Mouse (Mus musculus): Measurements from ENCODE around the gene Foxo1. TPM values are rescaled to one million over a fixed set of nuclear protein-coding genes. Genes with fewer than 3 reads are reported as not detected.

Foxo1 gene
- 123 to 137 TPM (median 128 TPM) in 4 replicates for total RNA-seq (2023; ENCODE audit: inconsistent age)

DNA sequence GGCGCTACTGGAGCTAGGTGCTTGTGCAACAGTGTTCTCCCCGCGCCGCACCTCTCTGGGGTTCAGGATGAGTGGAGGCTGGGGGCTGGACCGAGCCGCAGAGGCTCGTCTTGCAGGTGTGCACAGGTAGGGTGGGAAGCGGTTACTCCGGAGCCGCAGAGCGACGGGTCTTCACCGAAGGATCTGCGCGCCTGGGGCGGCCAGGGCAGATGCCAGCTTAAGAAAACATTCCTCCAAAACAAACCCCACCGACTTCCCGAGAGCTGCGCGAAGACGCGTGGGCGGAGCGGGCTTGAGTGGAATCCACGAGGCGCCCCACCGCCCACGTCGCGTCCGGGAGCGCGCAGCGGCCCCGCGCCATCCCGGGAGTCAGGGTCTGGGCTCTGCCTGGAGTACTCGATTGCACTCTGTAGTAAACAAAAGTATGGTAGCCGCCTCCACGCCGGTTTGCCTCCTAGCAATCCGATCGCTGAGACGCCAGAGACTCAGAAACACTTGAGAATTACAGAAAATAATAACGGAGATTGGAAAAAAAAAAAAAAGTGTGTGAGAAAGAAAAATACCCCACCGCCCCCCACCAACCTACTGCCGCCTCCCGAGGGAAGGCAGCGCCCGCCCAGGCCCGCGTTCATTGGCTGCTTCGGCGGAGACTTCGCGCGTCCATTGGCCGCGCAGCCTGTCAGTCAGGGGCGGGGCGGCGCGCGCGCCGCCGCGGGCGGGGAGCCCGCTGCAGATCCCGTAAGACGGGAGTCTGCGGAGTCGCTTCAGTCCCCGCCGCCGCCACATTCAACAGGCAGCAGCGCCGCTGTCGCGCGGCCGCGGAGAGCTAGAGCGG is at the start of gene Foxo1:
TSS of gene Foxo1 (plus strand) at position 685 of the 835 bp plus-strand sequence.

Other genes with a start within 250 kb of the Foxo1 start
- 9.8 to 10.7 TPM (median 10.0 TPM) in 4 replicates for gene Maml3, start 163.3 kb upstream of the Foxo1 start, total RNA-seq (2023; ENCODE audit: inconsistent age)